In genomic region chr10:75948079-75948478, GRCm38 (mm10) we compare ENCODE assay signal across 26 mouse cellular contexts. TPM values are rescaled to one million over a fixed set of nuclear protein-coding genes. Genes with fewer than 3 reads are reported as not detected.
"Had no signal": no experiment of that assay in that cellular context is flagged by ENCODE, and none has a peak within 500 bp of the region (broad histone marks: within the 10 kb centered on the region; RNA-seq: fewer than 3 reads in every experiment).

No protein-coding gene starts in this region.

- H3K4me3 ChIP-seq: kidney, embryonic 15.5 days; lung, embryonic 15.5 days; megakaryocyte, embryonic 14.5 days; midbrain, embryonic 10.5 days; midbrain, embryonic 13.5 days; myocyte; neural tube, embryonic 13.5 days had no signal

- H3K27ac ChIP-seq: kidney, embryonic 15.5 days; liver, embryonic 14.5 days; lung, embryonic 15.5 days; midbrain, embryonic 10.5 days; midbrain, embryonic 13.5 days; neural tube, embryonic 13.5 days had no signal

- H3K36me3 ChIP-seq: kidney, embryonic 15.5 days; lung, embryonic 15.5 days; midbrain, embryonic 10.5 days; midbrain, embryonic 13.5 days; neural tube, embryonic 13.5 days had no signal

- DNase-seq: kidney, adult 2 months; kidney, postnatal 14 days; kidney, postnatal 4 days; lung, adult 18-20 months; lung, postnatal 10 days; lung, postnatal 36 days; thymus, adult 18-20 months; thymus, postnatal 36 days had no signal

RNA-seq across cellular contexts. Expression of gene Vpreb3, which starts 5.2 kb away (rescaled TPM):
- total RNA-seq: layer of hippocampus, adult 18-20 months; layer of hippocampus, postnatal 25 days; left cerebral cortex, adult 18-20 months; left cerebral cortex, postnatal 36 days had no signal
- polyA plus RNA-seq: intestine, postnatal 0 days; urinary bladder, adult 2 months had no signal

RNA-seq across cellular contexts. Expression of gene Gm5134, which starts 6.2 kb away (rescaled TPM):
- total RNA-seq: left cerebral cortex, adult 18-20 months; left cerebral cortex, postnatal 36 days; monocyte, adult 5-6 weeks had no signal
- polyA plus RNA-seq: intestine, postnatal 0 days; limb, embryonic 11.5 days; midbrain, embryonic 16.5 days; neural tube, embryonic 13.5 days; stomach, embryonic 16.5 days had no signal

RNA-seq across cellular contexts. Expression of gene Gm867, which starts 7.6 kb away (rescaled TPM):
- total RNA-seq: left cerebral cortex, adult 18-20 months; monocyte, adult 5-6 weeks had no signal
- polyA plus RNA-seq: intestine, postnatal 0 days; urinary bladder, adult 2 months had no signal

RNA-seq across cellular contexts. Expression of gene Mmp11, which starts 11.8 kb away (rescaled TPM):
- total RNA-seq: monocyte, adult 5-6 weeks had no signal
